27 mouse cellular contexts compared by ENCODE assay signal in the genomic region with DNA sequence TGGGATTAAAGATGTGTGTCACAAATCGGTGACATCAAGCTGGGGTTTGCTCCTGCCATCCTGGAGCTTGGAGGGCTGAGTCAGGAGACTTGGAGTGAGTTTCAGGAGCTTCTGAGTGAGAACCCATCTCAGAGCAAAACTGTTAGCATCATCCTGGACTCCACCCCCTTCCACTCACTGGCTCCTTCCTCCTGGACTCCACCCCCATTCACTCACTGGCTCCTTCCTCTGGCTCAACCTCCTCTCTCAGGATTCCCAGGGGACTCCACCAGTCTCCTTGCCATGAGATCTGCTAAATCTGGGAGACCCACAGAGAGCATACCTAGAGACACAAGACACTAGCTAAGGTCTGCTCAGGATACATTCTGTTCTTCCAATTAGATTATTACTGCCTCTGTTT.
"Had no signal": no experiment of that assay in that cellular context is flagged by ENCODE, and none has a peak within 500 bp of the region (broad histone marks: within the 10 kb centered on the region; RNA-seq: fewer than 3 reads in every experiment).

No protein-coding gene starts in this region.

- H3K9me3 ChIP-seq: heart, embryonic 10.5 days; heart, embryonic 12.5 days; hindbrain, embryonic 10.5 days; hindbrain, embryonic 12.5 days; intestine, embryonic 15.5 days; limb, embryonic 10.5 days; limb, embryonic 12.5 days; liver, embryonic 13.5 days had no signal

- H3K4me3 ChIP-seq: gastrocnemius, adult 2 months; heart, embryonic 10.5 days; heart, embryonic 12.5 days; hindbrain, embryonic 10.5 days; hindbrain, embryonic 12.5 days; intestine, embryonic 15.5 days; layer of hippocampus, adult 2 months; left cerebral cortex, adult 2 months; limb, embryonic 10.5 days; limb, embryonic 12.5 days; liver, embryonic 13.5 days had no signal

- DNase-seq: gastrocnemius, adult 2 months; gastrocnemius, postnatal 10 days; gastrocnemius, postnatal 25 days; heart, adult 18-20 months; heart, postnatal 10 days; heart, postnatal 4 days; kidney, adult 18-20 months; kidney, adult 8-10 months; kidney, postnatal 10 days; kidney, postnatal 25 days; kidney, postnatal 4 days; liver; liver, embryonic 13.5 days had no signal

- H3K9ac ChIP-seq: heart, embryonic 12.5 days; hindbrain, embryonic 12.5 days; hindbrain, embryonic 14.5 days; intestine, embryonic 15.5 days; limb, embryonic 12.5 days; liver, embryonic 13.5 days had no signal

- H3K27me3 ChIP-seq: heart, embryonic 12.5 days; hindbrain, embryonic 12.5 days; intestine, embryonic 15.5 days; limb, embryonic 12.5 days; liver, embryonic 13.5 days had no signal

- H3K4me2 ChIP-seq: heart, embryonic 12.5 days; hindbrain, embryonic 12.5 days; hindbrain, embryonic 14.5 days; intestine, embryonic 15.5 days; limb, embryonic 12.5 days; liver, embryonic 11.5 days; liver, embryonic 13.5 days had no signal

- H3K27ac ChIP-seq: gastrocnemius, adult 2 months; heart, embryonic 10.5 days; hindbrain, embryonic 10.5 days; hindbrain, embryonic 12.5 days; hindbrain, embryonic 14.5 days; intestine, embryonic 15.5 days; layer of hippocampus, adult 2 months; left cerebral cortex, adult 2 months; limb, embryonic 10.5 days; limb, embryonic 12.5 days; liver, embryonic 13.5 days had no signal

- H3K36me3 ChIP-seq: heart, embryonic 10.5 days; heart, embryonic 12.5 days; hindbrain, embryonic 10.5 days; hindbrain, embryonic 12.5 days; intestine, embryonic 15.5 days; limb, embryonic 10.5 days; limb, embryonic 12.5 days; liver, embryonic 13.5 days had no signal

- H3K4me1 ChIP-seq: heart, embryonic 10.5 days; heart, embryonic 12.5 days; hindbrain, embryonic 10.5 days; hindbrain, embryonic 12.5 days; intestine, embryonic 15.5 days; limb, embryonic 10.5 days; limb, embryonic 12.5 days; liver, embryonic 13.5 days had no signal

- ATAC-seq: hindbrain, embryonic 16.5 days; inflammation-experienced regulatory T-cells, adult 6 months; intestine, embryonic 15.5 days; intestine, postnatal 0 days had no signal
